Mouse (Mus musculus) liver, embryonic 16.5 days (tissue): ENCODE results near the gene Ncor2. TPM values are rescaled to one million over a fixed set of nuclear protein-coding genes. Genes with fewer than 3 reads are reported as not detected.
A peak's percentile ranks its signal among the peaks of the same experiment; 100 is the strongest.

ENCODE experiments used
- ATAC-seq: fragments of 200-750 bp; cut with Nextera tagmentation; 2 replicates; pipeline ENCODE4 v1.8.0; 2017; ENCODE audit warnings: low read depth, mild to moderate bottlenecking, moderate number of reproducible peaks, moderate library complexity
- H3K27ac ChIP-seq: fragments of 300-500 bp; sonication (generic); 2 replicates; pipeline ENCODE4 v1.5.1; 2014; ENCODE audit warnings: mild to moderate bottlenecking, low read length
- H3K27me3 ChIP-seq: fragments of 300-500 bp; sonication (generic); 2 replicates; pipeline ENCODE4 v1.6.1; 2014; ENCODE audit warnings: low read depth, low read length, mixed read lengths; ENCODE audit not compliant: control insufficient read depth, insufficient read depth
- H3K36me3 ChIP-seq: fragments of 300-500 bp; sonication (generic); 2 replicates; pipeline ENCODE4 v1.6.1; 2014; ENCODE audit warnings: mild to moderate bottlenecking; ENCODE audit not compliant: control insufficient read depth, insufficient read depth
- H3K4me1 ChIP-seq: fragments of 300-500 bp; sonication (generic); 2 replicates; pipeline ENCODE4 v1.6.1; 2014; ENCODE audit warnings: low read depth, low read length, mixed read lengths; ENCODE audit not compliant: control insufficient read depth
- H3K4me2 ChIP-seq: fragments of 300-500 bp; sonication (generic); 2 replicates; pipeline ENCODE4 v1.6.1; 2014; ENCODE audit warnings: low read depth, low read length, mixed read lengths
- H3K4me3 ChIP-seq: fragments of 300-500 bp; sonication (generic); 2 replicates; pipeline ENCODE4 v1.5.1; 2014; ENCODE audit warnings: low read depth, mild to moderate bottlenecking, low read length
- H3K9ac ChIP-seq: fragments of 300-500 bp; sonication (generic); 2 replicates; pipeline ENCODE4 v1.6.1; 2014; ENCODE audit warnings: low read depth, low read length
- H3K9me3 ChIP-seq: fragments of 300-500 bp; sonication (generic); replicated peaks from 2 replicates; pipeline ENCODE4 v1.6.1; 2016; ENCODE audit warnings: low read length; ENCODE audit not compliant: control insufficient read depth
- WGBS: fragments of 180-500 bp; shearing (Covaris S2); extraction: QIAGEN DNeasy Blood & Tissue Kit; methylation state at CpG from one replicate; pipeline ENCODE4 v1.1.7; 2014; ENCODE audit not compliant: insufficient replicate concordance; 5-methylcytosine and 5-hydroxymethylcytosine counted together
- polyA plus RNA-seq: library from polyadenylated mRNA; unstranded; fragments of >200 nt; fragmentation: Nextera tagmentation; extraction: Ambion mirVana; gene quantifications from 2 replicates; pipeline ENCODE4 v1.2.1, GENCODE M21; 2015

The Ncor2 gene
- polyA plus RNA-seq, 1 experiment from 2014 or later: 4.2 TPM

DNA sequence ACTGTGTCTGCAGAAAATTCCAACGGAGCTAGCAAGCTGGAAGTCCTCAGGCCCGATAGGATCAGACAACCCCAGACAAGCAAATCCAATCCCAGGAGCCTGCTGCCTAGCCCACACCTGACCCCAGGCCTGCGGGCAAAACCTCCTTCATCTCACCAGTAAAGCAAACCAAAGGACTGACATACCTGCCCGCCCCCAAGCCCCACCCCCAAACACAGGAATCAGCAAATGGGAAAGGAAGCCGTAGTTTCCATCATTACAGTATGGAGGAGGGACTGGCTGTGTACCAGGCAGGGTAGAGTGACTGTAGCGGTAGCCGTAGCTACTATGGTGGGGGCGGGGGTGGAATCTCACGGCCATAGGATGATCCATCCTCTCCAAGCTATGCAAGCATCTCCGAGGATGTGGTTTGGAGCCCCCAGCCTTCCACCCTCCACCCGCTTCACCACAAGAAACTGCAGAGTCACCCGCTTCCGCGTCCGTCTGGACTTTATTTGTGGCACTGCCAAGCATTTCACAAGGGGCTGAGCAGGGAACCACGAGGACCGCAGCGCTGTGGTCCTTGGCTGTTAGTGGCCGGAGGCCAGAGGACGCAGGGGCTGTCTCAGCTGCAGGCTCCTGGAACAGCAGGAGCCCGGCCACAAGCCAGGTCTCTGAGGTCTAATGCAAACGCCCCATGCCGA is 4.4 kb upstream of the Ncor2 start:
- no peak for ATAC-seq
- no peaks in the 10 kb centered on the region for H3K27me3 ChIP-seq
- no peak overlapping the region for H3K4me3 ChIP-seq
- H3K9me3 ChIP-seq: no peaks in the 10 kb centered on the region
- WGBS: 13% methylated on average over 23 of the region's 23 CpGs
- H3K27ac ChIP-seq: no peak overlapping the region
- H3K4me1 ChIP-seq: peaks cover 10% of the 10 kb centered on the region
- H3K9ac ChIP-seq: no peak overlapping the region
- no peak overlapping the region for H3K4me2 ChIP-seq
- H3K36me3 ChIP-seq: no peaks in the 10 kb centered on the region

- Histone ChIP-seq H3K4me1 (peaks cover 23% of the 10 kb centered on the region), H3K27ac (no peak overlapping the region), H3K4me3 (no peak overlapping the region), H3K36me3 (no peaks in the 10 kb centered on the region), H3K4me2 (no peak overlapping the region), H3K9me3 (no peaks in the 10 kb centered on the region), H3K27me3 (peaks cover 4% of the 10 kb centered on the region; the same call in 1 of the 2 replicates), H3K9ac (no peak overlapping the region)
- no peak for ATAC-seq
- WGBS: 65% methylated on average over 6 of the region's 6 CpGs
These were observed 1.7 kb upstream of the Ncor2 start for GRCm38 (mm10) chr5:125180630-125181263.

- H3K4me2 ChIP-seq: peak overlapping the region; percentile 91
- ATAC-seq: peak; percentile 7; the same call in 1 of the 2 replicates
- no peaks in the 10 kb centered on the region for H3K9me3 ChIP-seq
- peaks cover 25% of the 10 kb centered on the region for H3K4me1 ChIP-seq
- 1% methylated on average over 22 of the region's 25 CpGs for WGBS
- peak overlapping the region; percentile 57; the same call in 1 of the 2 replicates for H3K27ac ChIP-seq
- H3K36me3 ChIP-seq: no peaks in the 10 kb centered on the region
- H3K4me3 ChIP-seq: peak overlapping the region; percentile 73
- H3K27me3 ChIP-seq: peaks cover 4% of the 10 kb centered on the region; the same call in 1 of the 2 replicates
- peak overlapping the region; percentile 50; the same call in 1 of the 2 replicates for H3K9ac ChIP-seq
These were observed 963 bp upstream of the Ncor2 start for GRCm38 (mm10) chr5:125179735-125180629.

- H3K4me1 ChIP-seq: peaks cover 30% of the 10 kb centered on the region
- H3K36me3 ChIP-seq: no peaks in the 10 kb centered on the region
- peak; percentile 61 for ATAC-seq
- peaks cover 4% of the 10 kb centered on the region; the same call in 1 of the 2 replicates for H3K27me3 ChIP-seq
- H3K4me3 ChIP-seq: peak overlapping the region; percentile 73
- peak overlapping the region; percentile 91 for H3K4me2 ChIP-seq
- WGBS: under 1% methylated on average over 54 of the region's 60 CpGs
- H3K9me3 ChIP-seq: no peaks in the 10 kb centered on the region
- peak overlapping the region; percentile 64 for H3K9ac ChIP-seq
- peak overlapping the region; percentile 63 for H3K27ac ChIP-seq
These were observed 630 bp downstream of the Ncor2 start for GRCm38 (mm10) chr5:125178171-125179006.

GRCm38 (mm10) chr5:125177481-125178134 is 1.4 kb downstream of the Ncor2 start:
- ATAC-seq: peak; percentile 28; the same call in 1 of the 2 replicates
- 1% methylated on average over 44 of the region's 44 CpGs for WGBS

DNA sequence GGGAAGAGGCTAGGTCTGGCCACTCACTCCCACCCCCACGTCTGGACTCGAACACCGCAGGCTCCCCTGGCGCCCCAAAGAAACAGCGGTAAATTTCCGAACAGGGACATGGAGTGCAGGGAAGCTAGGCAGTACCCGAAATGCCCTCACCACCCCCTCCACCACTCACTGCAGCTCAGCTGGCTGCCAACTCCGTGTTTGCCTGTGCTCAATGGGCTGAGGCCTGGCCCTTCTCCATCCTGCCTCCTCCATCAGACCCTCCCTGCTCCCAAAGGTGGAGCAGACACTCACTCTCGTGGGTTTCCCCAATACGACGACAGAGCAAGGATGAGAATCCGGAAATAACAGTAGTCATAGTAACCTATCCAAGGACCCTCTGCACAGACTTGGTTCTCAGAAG is 2.2 kb downstream of the Ncor2 start:
- no peaks in the 10 kb centered on the region for H3K9me3 ChIP-seq
- H3K4me1 ChIP-seq: peaks cover 37% of the 10 kb centered on the region
- WGBS: 48% methylated on average over 12 of the region's 12 CpGs
- ATAC-seq: no peak
- H3K4me3 ChIP-seq: no peak overlapping the region
- no peak overlapping the region for H3K27ac ChIP-seq
- H3K27me3 ChIP-seq: peaks cover 4% of the 10 kb centered on the region; the same call in 1 of the 2 replicates
- H3K9ac ChIP-seq: no peak overlapping the region
- peak overlapping the region; percentile 91; the same call in 1 of the 2 replicates for H3K4me2 ChIP-seq
- no peaks in the 10 kb centered on the region for H3K36me3 ChIP-seq

More at GRCm38 (mm10) chr5:125177481-125178134, 1.4 kb downstream of the Ncor2 start:
- peak overlapping the region; percentile 64 for H3K9ac ChIP-seq
- no peaks in the 10 kb centered on the region for H3K9me3 ChIP-seq
- H3K36me3 ChIP-seq: no peaks in the 10 kb centered on the region
- peaks cover 4% of the 10 kb centered on the region; the same call in 1 of the 2 replicates for H3K27me3 ChIP-seq
- H3K27ac ChIP-seq: peak overlapping the region; percentile 63
- peak overlapping the region; percentile 73 for H3K4me3 ChIP-seq
- peaks cover 35% of the 10 kb centered on the region for H3K4me1 ChIP-seq
- H3K4me2 ChIP-seq: peak overlapping the region; percentile 91

DNA sequence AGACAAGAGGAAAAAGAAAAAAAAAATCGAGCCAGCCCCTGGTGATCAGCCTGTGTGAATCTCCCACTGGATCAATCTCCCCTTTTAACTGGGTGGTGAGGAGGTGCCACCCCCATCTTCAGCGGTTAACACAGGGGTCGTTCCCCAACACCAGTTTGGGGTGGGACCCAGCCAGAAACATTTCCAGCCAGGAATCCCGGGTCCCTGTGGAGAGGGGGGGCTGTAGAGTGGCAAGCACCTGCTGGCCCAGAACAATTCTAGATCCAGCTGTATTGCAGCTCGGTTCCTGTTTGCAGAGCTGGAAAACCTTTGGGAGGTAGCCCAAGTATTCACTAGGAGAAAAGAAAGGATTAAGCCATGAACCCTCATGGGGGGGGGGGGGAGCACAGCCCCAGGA is 2.7 kb downstream of the Ncor2 start:
- Histone ChIP-seq H3K27ac (no peak overlapping the region), H3K9me3 (no peaks in the 10 kb centered on the region), H3K4me1 (peaks cover 37% of the 10 kb centered on the region), H3K4me2 (no peak overlapping the region), H3K27me3 (peaks cover 4% of the 10 kb centered on the region; the same call in 1 of the 2 replicates), H3K4me3 (no peak overlapping the region), H3K36me3 (no peaks in the 10 kb centered on the region), H3K9ac (no peak overlapping the region)
- 50% methylated on average over 5 of the region's 5 CpGs for WGBS
- ATAC-seq: no peak
